ENCODE assay signal across 16 mouse cellular contexts in the genomic region with DNA sequence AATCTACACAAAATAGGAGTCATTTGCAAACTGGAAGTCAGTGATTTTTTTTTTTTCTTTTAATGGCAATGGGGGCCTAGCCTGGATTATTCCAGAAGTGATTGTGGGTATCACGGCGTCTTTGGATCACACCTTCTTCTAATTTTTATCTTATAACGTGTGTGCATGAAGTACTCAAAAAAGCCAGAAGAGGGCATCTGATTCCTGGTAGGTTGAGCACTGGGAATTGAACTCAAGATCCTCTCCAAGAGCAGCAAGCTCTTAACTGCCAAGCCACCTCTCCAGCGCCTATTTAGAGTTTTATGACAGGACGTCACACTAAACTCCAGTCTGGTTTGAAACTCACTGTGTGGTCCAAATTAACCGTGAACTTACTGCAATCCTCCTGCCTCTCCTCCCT. TPM values are rescaled to one million over a fixed set of nuclear protein-coding genes. Genes with fewer than 3 reads are reported as not detected.
A peak's percentile ranks its signal among the peaks of the same experiment; 100 is the strongest.
DNase-seq lines count a peak whose midpoint lies in the region; ATAC-seq and TF ChIP-seq lines count a peak whose summit lies in the region.
"Had no signal": no experiment of that assay in that cellular context is flagged by ENCODE, and none has a peak within 500 bp of the region (broad histone marks: within the 10 kb centered on the region; RNA-seq: fewer than 3 reads in every experiment).

No protein-coding gene starts in this region.

- 57% methylated on average over 6 of the region's 6 CpGs for WGBS in liver, adult 2 months
- 59% methylated on average over 6 of the region's 6 CpGs for WGBS in liver, embryonic 12.5 days (ENCODE audit: insufficient replicate concordance)

- H3K4me2 ChIP-seq in liver, embryonic 12.5 days = no peak overlapping the region
- H3K4me2 ChIP-seq: heart, embryonic 13.5 days; hindbrain, embryonic 15.5 days; liver, embryonic 15.5 days; neural tube, embryonic 12.5 days had no signal

- no peak for TF ChIP-seq CTCF in liver, adult 2 months (IDR thresholded peaks at IDR 0.05; ENCODE audit: low read depth, low read length)

- peaks cover 3% of the 10 kb centered on the region; the same call in 1 of the 2 replicates for H3K36me3 ChIP-seq in liver, adult 2 months (ENCODE audit: control insufficient read depth, insufficient read depth, low read length)
- H3K36me3 ChIP-seq in liver, embryonic 12.5 days = peaks cover 14% of the 10 kb centered on the region
- H3K36me3 ChIP-seq: neural tube, embryonic 12.5 days had no signal

- no peak overlapping the region for H3K4me3 ChIP-seq in liver, adult 2 months (ENCODE audit: insufficient read depth, low read depth, low read length)
- no peak overlapping the region for H3K4me3 ChIP-seq in liver, embryonic 12.5 days
- H3K4me3 ChIP-seq: heart, embryonic 13.5 days; hindbrain, embryonic 15.5 days; liver, embryonic 15.5 days; neural tube, embryonic 12.5 days had no signal

- no peaks in the 10 kb centered on the region for H3K79me2 ChIP-seq in liver, adult 2 months (ENCODE audit: control insufficient read depth, insufficient read depth, low read length)

- H3K27me3 ChIP-seq in liver, adult 2 months (ENCODE audit: control insufficient read depth, insufficient read depth, low read length) = no peaks in the 10 kb centered on the region
- no peaks in the 10 kb centered on the region for H3K27me3 ChIP-seq in liver, embryonic 12.5 days (replicated peaks)
- H3K27me3 ChIP-seq: heart, embryonic 13.5 days; hindbrain, embryonic 15.5 days; liver, embryonic 15.5 days; neural tube, embryonic 12.5 days had no signal

- no peaks in the 10 kb centered on the region for H3K4me1 ChIP-seq in liver, adult 2 months (ENCODE audit: control insufficient read depth, insufficient read depth, low read length)
- no peaks in the 10 kb centered on the region for H3K4me1 ChIP-seq in liver, embryonic 12.5 days
- H3K4me1 ChIP-seq: heart, embryonic 13.5 days; hindbrain, embryonic 15.5 days; liver, embryonic 15.5 days; neural tube, embryonic 12.5 days had no signal

- ATAC-seq in liver, embryonic 12.5 days = no peak
- 0 out of 2 replicates have a peak, but pooled peaks have one; percentile 15 for ATAC-seq in monocyte, adult 5-6 weeks (replicated peaks; ENCODE audit: insufficient number of reproducible peaks, low FRiP score, low TSS enrichment, poor library complexity, severe bottlenecking)

- no peaks in the 10 kb centered on the region for H3K9me3 ChIP-seq in liver, embryonic 12.5 days (replicated peaks)
- H3K9me3 ChIP-seq: heart, embryonic 13.5 days; hindbrain, embryonic 15.5 days; liver, embryonic 15.5 days; neural tube, embryonic 12.5 days had no signal

- no peak for TF ChIP-seq POLR2A in liver, adult 2 months (IDR thresholded peaks at IDR 0.05; ENCODE audit: extremely low read depth, insufficient read depth, low read length)

- peak; percentile 21 for DNase-seq in embryo, embryonic 10.5 days (ENCODE audit: low spot score)
- no peak for DNase-seq in embryo, embryonic 9.5 days (ENCODE audit: extremely low spot score)
- DNase-seq in liver, adult 2 months (ENCODE audit: extremely low read depth, low read depth, low spot score) = peak; percentile 49
- DNase-seq in ZHBTc4 (ENCODE audit: low read depth, low spot score) = peak; percentile 59
- DNase-seq in left cerebral cortex, postnatal 25 days (ENCODE audit: low spot score in 2 of 2) = no peak
- DNase-seq in layer of hippocampus, postnatal 10 days (ENCODE audit: low spot score in 2 of 2) = no peak
- DNase-seq: cerebellum, postnatal 14 days; kidney, postnatal 14 days; thymus, postnatal 25 days had no signal

- H3K27ac ChIP-seq in liver, adult 2 months (replicated peaks; ENCODE audit: insufficient read depth, low read depth, low read length) = no peak overlapping the region
- H3K27ac ChIP-seq in liver, embryonic 12.5 days = no peak overlapping the region
- H3K27ac ChIP-seq: heart, embryonic 13.5 days; hindbrain, embryonic 15.5 days; liver, embryonic 15.5 days; neural tube, embryonic 12.5 days had no signal

- H3K9ac ChIP-seq in liver, adult 2 months (ENCODE audit: low read depth, low read length) = no peak overlapping the region
- H3K9ac ChIP-seq in liver, embryonic 12.5 days = no peak overlapping the region
- H3K9ac ChIP-seq: heart, embryonic 13.5 days; hindbrain, embryonic 15.5 days; liver, embryonic 15.5 days; neural tube, embryonic 12.5 days had no signal

- intact Hi-C loops in left cerebral cortex, postnatal 25 days (cut with DNase I) = no loop called here

RNA-seq across cellular contexts. Expression of a gene that starts 44.2 kb away (rescaled TPM):
- total RNA-seq in liver, adult 2 months (2014; rRNA removed) = 35.4 and 38.2 TPM in 2 replicates
- 9.7 and 14.4 TPM in 2 replicates for polyA plus RNA-seq in liver, adult 2 months (2012; rRNA removed)
- polyA plus RNA-seq in liver, embryonic 12.5 days (2016; fragmentation: Nextera tagmentation; extraction: Ambion mirVana) = 0.08 and 0.28 TPM in 2 replicates
- 2.6 to 6.2 TPM (median 2.7 TPM) in 3 replicates for total RNA-seq in monocyte, adult 5-6 weeks (2017)
- total RNA-seq in left cerebral cortex, postnatal 25 days (2021) = 10 to 100 TPM; 22.6 to 27.3 TPM
- 10 to 100 TPM; 19.1 to 21.6 TPM for total RNA-seq in layer of hippocampus, postnatal 10 days (2021)
- total RNA-seq: gastrocnemius, adult 8-10 months had no signal
- polyA plus RNA-seq: heart, embryonic 13.5 days had no signal

RNA-seq across cellular contexts. Expression of a gene that starts 44.8 kb away (rescaled TPM):
- 46.7 and 51.9 TPM in 2 replicates for total RNA-seq in liver, adult 2 months (2014; rRNA removed)
- polyA plus RNA-seq in liver, adult 2 months (2012; rRNA removed) = 22.4 and 26.8 TPM in 2 replicates
- 14.1 and 14.9 TPM in 2 replicates for polyA plus RNA-seq in liver, embryonic 12.5 days (2016; fragmentation: Nextera tagmentation; extraction: Ambion mirVana)
- 143 to 291 TPM (median 159 TPM) in 3 replicates for total RNA-seq in monocyte, adult 5-6 weeks (2017)
- total RNA-seq in left cerebral cortex, postnatal 25 days (2021) = 10 to 100 TPM; 23.2 to 25.4 TPM
- 10 to 100 TPM; 23.9 to 30.0 TPM for total RNA-seq in layer of hippocampus, postnatal 10 days (2021)

Comparison
In these comparisons a context has a peak if more than half of its experiments do, and no peak if none do; other contexts are left out.
1. DNase-seq: peak in embryo, embryonic 10.5 days (single experiment), liver, adult 2 months (single experiment) and ZHBTc4 (single experiment); none in embryo, embryonic 9.5 days (single experiment), left cerebral cortex, postnatal 25 days (0 of 2) and layer of hippocampus, postnatal 10 days (0 of 2).